Mouse (Mus musculus) CD4-positive, CD25-positive, alpha-beta regulatory T cell, adult 2 months (primary cell): ENCODE measurements around the gene Pde7b.

Experiments used
- DNase-seq: peaks from one replicate; pipeline ENCODE4 v3.0.0-alpha.2; 2012; ENCODE audit warnings: low read depth, low spot score

Gene Pde7b

GRCm38 (mm10) chr10:20361542-20362449 is 363.1 kb downstream of the Pde7b start:
- DNase-seq = peak; percentile 66

DNA sequence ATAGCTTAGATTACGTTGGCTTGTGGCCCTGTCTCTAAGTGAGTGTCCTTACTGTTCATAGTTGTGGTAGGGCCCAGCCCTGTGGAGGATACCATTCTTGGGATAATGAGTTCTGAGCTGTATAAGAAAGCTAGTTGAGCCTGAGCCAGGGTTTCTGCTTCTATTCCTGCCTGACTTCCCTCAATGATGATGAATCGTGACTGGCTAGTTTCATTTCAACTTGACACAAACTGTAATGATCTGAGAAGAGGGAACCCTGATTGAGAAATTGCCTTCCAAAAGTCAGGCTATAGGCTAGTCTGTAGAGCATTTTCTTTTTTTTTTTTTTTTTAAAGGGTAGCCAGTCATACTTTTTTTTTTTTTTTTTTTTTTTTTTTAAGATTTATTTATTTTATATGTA is 376.0 kb downstream of the Pde7b start:
- DNase-seq = no peak
